Mouse (Mus musculus) lung, postnatal 0 days (tissue): ENCODE results near the gene Ddr1.

ENCODE experiments used
- CTCF ChIP-seq: IDR thresholded peaks from 2 replicates; pipeline ENCODE4 v1.5.1; 2016; ENCODE audit warnings: antibody characterized with exemption, mild to moderate bottlenecking
- EP300 ChIP-seq: IDR thresholded peaks from 2 replicates; pipeline ENCODE4 v1.6.1; 2016; ENCODE audit warnings: antibody characterized with exemption, mild to moderate bottlenecking, control low read depth

DNA sequence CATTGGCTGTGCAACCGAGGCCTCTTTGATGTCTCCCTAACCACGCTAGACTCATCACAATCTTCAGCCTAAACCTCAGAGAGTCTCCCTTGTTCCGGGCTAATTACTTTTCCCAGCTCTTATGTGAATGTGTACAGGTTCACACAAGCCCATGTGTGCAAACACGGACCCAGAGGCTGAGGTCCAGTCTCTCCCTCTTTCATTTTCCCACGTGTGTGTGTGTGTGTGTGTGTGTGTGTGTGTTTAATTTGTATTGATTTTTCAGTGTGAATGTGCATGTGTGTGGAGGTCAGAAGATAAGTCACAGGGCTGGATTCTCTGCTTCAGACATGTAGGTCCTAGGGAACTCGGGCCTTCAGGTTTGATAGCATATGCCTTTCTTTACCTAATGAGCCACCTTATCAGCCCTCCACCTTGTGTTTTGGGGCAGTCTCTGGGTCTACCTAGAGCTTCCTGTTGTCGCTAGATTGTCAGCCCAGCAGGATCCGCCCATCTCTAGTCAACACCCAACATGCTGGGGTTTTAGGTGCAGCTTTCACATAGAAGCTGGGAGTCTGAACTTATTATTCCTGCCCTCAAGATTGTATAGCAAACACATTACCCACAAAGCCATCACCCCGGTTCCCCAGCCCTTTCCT lies 37.3 kb upstream of the Ddr1 start:
- no peak for TF ChIP-seq CTCF
- no peak for TF ChIP-seq EP300
